Mouse (Mus musculus) erythroid progenitor cell, adult 5-6 weeks (primary cell): ENCODE results near the gene Atp6v1d. TPM values are rescaled to one million over a fixed set of nuclear protein-coding genes. Genes with fewer than 3 reads are reported as not detected.

Source experiments
- ATAC-seq: replicated peaks from 2 replicates; pipeline ENCODE4 v1.8.0; 2016; ENCODE audit warnings: moderate number of reproducible peaks, mild to moderate bottlenecking, moderate TSS enrichment, inconsistent platforms; ENCODE audit not compliant: poor library complexity, low FRiP score, severe bottlenecking
- total RNA-seq, 2 experiments: library from RNA; stranded (forward) in 1 of 2; stranded (reverse) in 1 of 2; fragments of 150-400 nt in 1 of 2; fragments of 186-747, 209-891 nt in 1 of 2; gene quantifications; 2 replicates each; pipeline versions ENCODE4 v1.2.3 to v1.2.4; 2015 to 2017; ENCODE audit warnings: low replicate concordance in 2 of 2

Gene Atp6v1d
- total RNA-seq (2015; ENCODE audit: low replicate concordance) (70.6 and 96.0 TPM in 2 replicates), total RNA-seq (2017; ENCODE audit: low replicate concordance) (63.5 and 94.6 TPM in 2 replicates)

DNA sequence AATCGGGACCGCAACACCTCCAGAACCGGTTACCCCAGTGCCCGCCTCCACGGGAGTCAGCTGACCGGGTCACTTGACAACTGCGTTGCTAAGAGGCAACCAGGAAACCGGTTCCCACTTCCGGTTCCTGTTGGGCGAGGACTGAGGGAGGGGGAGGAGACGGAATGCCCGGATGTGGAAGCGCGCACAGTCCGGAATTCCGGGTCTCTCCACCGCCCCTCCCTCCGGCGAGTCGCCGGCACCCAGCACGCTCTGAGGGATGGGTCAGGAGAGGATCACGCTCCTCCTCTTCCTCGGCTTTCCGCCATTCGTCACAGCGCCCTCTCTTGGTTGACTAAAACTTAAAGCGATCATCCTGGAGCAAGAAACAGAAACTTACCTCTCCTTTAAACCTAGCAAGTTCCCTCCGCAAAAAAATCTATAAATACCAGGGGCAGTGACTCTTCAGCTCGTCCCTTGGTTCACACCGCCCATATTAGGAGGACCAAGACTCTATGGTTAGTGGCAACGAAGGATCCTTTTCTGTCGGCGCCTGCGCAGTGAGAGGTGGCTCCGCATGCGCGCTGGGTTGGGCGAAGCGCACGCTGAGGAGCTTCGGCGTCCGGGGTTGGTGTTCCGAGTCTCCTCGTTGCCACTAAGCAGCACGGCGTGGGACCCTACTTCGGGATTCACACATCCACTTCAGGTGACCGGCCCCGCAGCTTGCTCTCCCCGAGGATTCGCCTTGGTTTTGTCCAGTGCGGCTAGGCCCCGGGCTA, at the start of gene Atp6v1d, which contains the start of gene Eif2s1:
TSS of gene Atp6v1d (minus strand) at position 143 of the 758 bp plus-strand sequence.
TSS of gene Eif2s1 (plus strand) at position 324 of the 758 bp plus-strand sequence.
- peak; percentile 87 for ATAC-seq

DNA sequence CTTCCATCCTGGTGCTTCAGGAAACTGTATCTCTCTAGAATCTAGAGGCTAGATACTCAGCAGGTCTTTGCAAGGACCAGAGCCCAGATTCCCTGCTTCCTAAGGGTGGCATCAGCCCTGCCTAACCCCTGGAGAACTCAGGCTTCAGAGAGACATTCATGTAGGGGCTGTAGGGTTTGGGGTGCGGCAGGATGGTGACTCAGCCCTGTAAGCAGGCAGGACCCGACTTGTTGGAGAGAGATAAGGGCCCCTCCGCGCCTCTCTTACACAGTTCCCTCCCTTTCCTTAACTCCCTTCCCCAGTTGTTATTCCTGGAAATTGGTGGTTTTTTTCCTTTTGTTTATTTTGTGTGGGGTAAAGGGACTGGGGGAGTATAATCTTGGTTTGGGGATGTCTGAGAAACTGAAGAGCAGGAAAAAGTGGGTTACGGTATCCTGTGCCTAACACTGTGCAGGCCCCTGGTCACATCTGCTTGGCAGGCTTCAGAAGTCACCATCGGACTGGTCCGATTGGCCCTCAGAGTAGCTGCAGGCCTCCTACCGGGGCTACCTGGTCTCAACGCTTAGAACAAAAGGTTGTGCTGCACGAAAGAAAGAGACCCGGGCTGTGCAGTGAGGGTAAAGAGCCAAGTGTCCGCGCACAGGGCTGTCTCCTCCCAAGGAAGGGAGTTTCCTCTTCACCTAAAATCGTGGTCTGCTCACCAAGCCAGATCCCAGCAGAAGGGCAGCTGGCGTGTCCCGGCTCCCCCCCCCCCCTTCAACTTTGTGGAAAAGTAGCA, 49.4 kb upstream of the Atp6v1d start:
- ATAC-seq, result peak; percentile 76

DNA sequence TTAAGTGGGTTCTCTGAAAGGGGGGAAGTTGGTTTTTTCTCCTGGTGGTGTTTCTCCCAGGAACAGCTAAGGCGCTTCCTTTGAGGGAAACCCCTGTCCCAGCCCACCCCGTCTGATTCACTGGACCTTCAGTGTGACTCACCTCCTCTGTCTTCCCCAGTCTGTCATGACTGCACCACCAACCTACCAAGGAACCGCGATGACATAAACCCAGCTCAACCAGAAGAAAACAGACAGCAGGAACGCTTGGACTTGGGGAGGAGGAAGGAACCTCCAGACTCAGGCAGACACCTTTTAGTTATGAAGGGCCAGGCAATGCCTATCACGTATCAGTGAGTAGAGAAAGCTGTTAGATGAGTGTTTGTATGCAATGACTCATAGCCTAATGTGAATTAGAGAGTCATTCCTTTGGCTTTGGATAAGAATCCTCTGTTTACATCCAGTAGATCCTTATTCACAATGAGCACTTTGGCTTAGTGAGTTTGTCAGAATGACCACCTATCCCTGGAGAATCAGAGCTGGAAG, 46.7 kb upstream of the Atp6v1d start:
- ATAC-seq, result no peak

DNA sequence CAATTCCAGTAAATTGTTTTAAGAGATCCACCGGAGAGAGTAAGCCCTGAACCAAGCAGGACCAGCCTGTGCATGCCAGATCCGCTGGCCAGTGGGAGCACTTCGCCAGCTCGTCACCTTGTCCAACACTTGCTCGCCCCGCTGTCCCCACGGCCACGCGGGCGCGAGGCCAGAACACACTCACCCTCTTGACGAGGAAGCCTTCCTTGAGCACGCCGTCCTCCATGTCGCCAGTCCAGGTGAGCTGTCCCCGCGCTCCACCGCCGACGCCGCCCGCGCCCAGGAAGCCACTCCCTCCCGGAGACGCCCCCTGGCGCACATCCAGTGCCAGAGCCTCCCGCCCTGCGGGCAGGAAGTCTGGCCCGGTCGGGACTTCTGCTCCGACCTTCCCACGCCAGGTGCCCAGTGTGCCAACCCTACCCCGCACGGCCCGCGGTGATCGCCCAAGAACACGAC, 45.3 kb upstream of the Atp6v1d start, which contains the start of gene Plek2:
TSS of gene Plek2 (minus strand) at position 258 of the 456 bp plus-strand sequence.
- peak; percentile 77 for ATAC-seq

DNA sequence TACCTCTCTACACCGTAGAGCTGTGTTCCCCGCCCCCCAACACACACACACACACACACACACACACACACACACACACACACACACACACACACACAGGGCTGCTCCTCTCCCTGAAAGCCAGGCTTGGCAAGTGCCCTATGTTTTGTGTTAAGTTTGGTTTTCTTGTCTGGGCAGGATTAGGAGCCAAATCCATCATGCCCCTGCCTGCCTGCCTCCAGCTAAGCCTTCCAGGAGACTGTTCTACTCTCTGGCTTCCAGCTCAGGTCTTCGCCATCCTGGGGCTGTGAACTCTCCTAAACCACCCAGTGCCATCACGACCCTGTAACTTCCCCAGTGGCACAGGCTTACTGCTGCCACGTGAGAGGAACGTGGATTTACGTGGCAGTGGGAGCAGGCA, 43.1 kb upstream of the Atp6v1d start:
- ATAC-seq, result no peak

DNA sequence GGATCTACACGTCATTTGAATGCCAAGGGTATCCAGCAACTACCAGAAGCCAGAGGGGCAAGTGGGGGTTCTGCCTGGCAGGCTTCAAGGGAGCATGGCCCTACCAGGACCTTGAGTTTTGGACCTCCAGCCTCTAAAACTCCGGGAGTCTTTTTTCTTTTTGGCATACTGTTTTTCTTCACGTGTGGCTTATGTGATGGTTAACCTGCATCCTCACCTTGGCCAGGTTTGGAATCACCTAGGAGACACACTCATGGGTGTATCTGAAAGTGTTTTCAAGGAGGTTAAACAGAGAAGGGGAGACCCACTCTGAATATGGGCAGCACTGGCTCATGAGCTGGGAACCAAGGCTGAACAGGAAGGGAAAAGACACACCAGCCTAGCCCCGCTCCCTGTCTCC, 41.9 kb upstream of the Atp6v1d start:
- ATAC-seq, result no peak

DNA sequence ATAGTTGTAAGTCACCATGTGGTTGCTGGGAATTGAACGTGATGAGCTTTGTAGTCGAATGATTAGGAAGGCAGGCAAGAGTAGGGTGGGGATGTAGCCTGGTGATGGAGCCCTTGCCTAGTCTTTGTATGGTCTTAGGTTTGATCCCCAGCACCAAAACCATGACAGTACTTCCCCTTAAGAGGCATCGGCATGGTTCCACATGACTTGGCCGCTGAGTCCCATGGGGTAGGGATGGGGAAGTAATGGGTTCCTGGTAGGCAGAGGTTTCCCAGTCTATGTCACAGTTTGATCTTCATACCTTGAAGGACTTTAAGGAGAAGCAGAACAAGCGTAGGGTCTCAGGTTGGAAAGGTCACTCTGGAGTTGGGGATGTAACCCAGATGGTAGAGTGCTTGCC, 40.0 kb upstream of the Atp6v1d start:
- ATAC-seq, result no peak

DNA sequence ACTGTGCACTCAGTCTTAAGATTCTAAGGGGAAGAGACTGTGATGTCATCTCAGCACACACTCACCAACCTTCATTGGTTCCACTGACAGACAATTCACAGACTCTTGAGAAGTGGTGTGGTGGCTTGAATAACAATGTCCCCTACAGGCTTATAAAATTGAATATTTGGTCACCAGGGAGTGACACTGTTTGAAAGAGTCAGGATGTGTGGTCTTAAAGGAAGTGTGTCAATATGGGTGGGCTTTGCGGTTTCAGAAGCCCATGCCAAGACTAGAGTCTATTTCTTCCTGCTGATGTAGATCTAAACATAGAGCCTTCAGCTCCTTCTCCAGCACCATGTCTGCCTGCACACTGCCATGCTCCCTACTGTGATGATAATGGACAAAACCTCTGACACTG, 36.4 kb upstream of the Atp6v1d start:
- ATAC-seq, result no peak

DNA sequence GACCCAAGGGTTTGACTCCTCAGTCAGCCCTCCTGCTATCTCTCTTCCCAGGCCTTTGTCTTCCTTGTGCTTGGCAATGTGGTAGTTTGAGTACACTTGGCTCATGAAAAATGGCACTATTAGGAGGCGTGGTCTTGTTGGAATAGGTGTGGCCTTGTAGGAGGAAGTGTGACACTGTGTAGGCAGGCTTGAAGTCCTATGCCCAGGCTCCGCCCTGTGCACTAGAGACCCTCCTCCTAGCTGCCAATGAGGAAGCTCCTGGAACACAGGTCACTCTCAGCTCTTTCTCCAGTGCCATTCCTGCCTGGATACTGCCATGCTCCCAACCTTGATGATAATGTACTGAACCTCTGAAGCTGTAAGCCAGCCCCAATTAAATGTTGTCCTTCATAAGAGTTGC, 29.7 kb upstream of the Atp6v1d start:
- ATAC-seq, result no peak

DNA sequence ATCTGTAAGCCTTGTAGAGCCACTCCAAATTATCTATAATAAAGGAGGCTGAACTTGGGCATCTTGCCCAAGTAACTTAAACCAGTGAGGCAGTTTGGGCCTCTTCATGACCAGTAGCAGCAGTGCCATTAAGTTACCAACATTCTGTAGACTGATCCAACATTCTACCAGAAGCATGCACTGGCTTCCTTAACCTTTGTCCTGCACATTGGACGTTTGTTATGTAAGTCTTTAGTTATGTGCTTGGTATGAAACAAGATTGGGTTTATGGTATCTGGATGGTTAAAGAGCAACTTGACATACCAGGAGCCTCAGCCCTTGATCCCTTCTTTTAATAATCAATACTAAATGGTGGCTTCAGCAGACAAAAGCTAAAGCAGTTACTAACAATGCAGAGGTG, 28.6 kb upstream of the Atp6v1d start:
- no peak for ATAC-seq

DNA sequence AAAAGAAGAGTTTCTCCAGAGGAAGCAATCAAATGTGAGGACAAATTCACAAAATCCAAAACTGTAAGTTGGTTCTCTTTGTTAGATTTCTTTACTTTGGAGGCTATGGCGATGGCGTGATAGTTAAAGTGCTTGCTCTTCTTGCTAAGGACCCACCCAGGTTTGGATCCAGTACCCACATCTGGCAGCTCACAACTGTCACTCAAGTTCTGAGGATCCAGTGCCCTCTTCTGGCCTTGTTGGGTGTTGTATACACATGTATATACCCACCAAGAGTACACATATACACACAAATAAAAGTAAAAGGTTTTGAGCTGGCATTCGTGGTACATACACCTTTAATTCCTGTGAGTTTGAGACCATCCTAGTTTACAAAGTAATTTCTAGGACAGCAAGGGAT, 13.1 kb upstream of the Atp6v1d start:
- ATAC-seq, result no peak

DNA sequence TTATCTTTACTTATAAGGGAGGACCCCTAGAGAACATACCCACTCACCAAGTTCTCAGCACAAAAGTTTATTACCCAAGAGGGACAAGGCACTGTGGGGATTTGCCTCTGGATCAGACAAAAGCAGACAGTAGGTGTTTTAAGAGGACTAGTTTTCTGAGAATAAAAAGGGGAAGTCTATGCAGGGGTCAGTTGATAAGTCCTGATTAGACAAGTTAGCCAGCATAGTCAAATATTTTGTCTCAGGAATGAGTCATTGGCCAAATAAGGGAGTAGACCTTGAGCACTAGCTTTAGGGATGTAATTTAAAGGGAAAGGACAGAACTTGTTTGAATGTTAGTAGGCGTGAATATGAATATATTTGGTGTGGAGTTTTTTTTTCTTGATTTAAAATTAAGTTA, 6.7 kb upstream of the Atp6v1d start:
- ATAC-seq, result no peak

DNA sequence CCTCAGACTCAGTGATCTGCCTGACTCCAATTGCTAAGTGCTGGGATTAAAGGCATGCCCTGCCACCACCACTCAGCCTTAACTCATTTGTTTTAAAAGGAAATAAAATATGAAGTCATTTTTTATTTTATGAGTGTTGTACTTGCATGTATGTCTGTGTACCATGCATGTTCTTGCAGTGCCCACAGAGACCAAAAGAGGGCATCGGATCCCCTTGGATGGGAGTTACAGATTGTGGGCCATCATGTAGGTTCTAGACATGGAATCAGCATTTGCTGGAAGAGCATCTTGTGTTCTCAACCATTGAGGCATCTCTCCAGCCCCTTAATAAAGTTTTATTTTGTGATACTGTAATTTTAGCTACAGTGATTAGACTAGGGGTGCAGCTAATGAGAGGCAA, 4.0 kb upstream of the Atp6v1d start:
- ATAC-seq, result no peak

DNA sequence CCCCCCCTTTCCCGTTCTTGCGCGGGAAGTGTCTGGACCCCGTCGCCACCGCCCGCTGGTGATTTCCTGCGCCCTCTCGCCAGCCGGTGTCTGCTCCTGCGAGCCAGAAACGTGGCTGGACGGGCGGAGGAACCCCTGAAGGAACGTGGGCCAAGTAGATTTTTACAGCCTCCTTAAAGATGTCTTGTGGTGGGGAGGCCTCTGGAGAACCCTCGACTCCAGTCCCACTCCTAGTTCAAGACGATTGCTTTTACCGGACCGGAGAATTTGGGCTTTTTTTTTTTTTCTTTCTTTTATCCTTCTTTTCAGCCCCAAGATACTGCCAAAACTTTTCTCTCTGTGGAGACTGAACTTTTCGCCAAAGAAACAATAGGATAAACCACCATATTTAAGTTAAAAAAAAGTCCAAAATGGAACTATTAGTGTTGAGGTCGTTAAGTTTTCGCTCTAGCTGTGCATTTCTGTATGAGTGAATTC, 854 bp upstream of the Atp6v1d start:
- peak; percentile 53 for ATAC-seq

DNA sequence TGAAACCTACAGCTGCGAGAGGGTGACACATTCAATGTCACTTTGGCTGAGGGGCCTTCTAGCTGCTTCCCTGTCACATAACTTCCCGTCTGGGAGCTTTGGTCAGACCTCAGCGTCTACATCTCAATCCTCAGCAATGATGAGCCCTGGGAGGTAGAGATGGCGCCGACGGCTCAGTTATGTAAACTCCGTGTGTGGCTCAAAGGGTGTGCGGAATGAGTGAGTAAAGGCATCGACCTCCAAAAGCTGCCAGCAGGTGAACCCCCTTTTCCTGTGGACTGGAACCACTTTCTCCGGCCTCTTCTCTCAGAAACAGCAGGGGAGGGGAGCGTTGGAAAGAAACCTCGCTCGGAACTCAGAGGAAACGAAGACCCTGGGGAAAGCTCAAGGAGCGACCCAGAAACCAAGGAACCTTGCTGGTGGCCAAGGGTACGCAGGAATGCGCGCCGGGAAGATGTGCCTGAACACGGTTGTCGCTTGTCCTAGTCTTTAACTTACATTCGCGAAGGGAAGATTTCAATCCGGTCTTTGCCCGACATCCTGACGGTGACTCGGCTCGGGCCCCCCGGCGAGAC, 430 bp downstream of the Atp6v1d start:
- ATAC-seq, result peak; percentile 17

DNA sequence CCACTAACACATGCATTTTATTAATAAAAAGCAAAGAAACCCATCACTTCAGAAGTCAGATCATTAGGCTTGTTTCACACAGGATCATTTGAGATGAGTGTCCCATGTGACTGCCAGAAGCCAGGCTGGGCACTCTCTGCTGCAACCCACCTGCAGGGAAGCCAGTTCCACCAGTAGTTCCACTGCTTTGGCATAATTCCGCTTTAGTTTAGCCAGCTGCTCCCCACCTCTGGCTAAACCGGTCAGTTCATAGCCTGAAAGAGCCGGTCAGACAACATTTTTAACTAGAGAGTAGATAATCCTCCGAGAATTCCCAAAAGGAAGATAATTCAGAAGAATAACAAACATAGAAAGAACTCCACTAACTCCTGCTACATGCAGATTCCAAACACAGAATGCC, 13.2 kb downstream of the Atp6v1d start:
- no peak for ATAC-seq

DNA sequence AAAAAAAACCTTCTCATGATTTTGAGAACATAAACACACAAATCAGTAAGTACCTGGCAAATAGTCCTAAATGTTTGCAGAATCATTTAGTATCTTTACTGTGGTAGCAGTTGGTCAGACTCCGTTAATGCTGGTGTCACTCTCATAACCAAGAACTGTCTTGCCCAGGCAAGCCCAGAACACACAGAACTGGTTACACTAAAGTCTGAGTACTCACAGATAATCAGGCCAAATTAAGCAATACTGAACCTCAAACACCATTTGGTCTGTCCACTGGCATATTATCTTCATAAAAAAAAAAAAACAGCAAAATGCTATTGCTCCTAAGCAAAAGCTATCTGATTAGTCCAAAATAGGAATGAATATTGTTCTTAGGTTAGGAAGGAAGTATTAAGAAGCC, 19.0 kb downstream of the Atp6v1d start:
- ATAC-seq, result no peak

DNA sequence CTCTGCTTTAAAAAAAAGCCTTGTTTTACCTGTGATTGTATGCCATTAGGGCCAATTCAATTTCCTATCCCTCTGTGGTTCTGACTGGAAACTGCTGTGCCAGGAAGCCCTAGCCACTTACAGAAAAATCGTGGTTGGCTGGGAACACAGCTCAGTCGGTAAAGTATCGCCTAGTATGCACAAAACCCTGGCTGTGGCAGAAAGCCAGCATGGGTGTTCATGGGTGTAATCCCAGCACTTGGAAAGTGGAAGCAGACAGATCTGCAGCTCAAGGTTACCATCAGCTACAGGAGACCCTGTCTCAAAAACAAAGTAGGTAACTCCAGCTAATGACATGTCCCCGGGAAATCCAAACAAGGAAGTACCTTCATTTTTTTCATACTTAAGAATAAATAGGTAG, 21.5 kb downstream of the Atp6v1d start:
- no peak for ATAC-seq

DNA sequence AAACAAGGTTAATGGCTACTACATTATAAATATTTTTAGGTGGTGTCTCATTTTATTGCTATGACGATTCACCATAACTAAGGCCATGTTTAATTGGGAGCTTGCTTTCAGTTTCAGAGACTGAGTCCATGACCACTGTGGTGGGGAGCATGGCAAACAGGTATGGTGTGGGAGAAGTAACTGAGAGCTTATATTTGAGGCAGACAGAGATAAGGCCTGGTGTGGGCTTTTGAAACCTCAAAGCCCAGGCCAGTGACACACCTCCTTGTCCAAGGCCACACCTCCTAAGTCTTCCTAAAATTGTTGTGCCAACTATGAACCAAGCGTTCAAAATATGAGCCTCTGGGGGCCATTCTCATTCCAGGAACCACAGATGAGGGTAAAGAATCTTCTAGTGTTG, 26.9 kb downstream of the Atp6v1d start:
- no peak for ATAC-seq

DNA sequence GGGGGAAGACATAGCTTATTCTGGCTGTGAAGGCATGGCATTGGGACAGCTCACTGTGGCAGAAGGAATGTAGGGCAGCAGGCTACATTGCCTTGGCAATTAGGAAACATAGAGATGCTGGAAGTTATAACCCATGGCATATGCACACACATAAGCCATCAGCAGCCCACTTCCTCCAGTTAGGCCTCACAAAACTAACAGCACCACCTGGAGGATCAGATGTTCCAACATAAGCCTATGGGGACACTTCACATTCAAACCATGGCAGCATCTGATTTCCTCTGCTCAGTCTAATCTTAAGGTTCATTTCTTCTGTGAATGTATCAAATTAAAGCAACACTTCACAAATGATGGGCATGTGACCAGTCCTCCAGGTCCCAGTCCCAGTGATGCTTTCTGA, 47.0 kb downstream of the Atp6v1d start:
- ATAC-seq, result no peak
